Mouse (Mus musculus): ENCODE results near the gene Pex14. TPM values are rescaled to one million over a fixed set of nuclear protein-coding genes. Genes with fewer than 3 reads are reported as not detected.
"Not testable (repeated sequence)": the region's sequence is repeated elsewhere in the genome, so short reads cannot be mapped to it uniquely, and the experiment has no call there.

The Pex14 gene
- total RNA-seq, 2 experiments from 2014 or later: 46.7 to 47.1 TPM

DNA sequence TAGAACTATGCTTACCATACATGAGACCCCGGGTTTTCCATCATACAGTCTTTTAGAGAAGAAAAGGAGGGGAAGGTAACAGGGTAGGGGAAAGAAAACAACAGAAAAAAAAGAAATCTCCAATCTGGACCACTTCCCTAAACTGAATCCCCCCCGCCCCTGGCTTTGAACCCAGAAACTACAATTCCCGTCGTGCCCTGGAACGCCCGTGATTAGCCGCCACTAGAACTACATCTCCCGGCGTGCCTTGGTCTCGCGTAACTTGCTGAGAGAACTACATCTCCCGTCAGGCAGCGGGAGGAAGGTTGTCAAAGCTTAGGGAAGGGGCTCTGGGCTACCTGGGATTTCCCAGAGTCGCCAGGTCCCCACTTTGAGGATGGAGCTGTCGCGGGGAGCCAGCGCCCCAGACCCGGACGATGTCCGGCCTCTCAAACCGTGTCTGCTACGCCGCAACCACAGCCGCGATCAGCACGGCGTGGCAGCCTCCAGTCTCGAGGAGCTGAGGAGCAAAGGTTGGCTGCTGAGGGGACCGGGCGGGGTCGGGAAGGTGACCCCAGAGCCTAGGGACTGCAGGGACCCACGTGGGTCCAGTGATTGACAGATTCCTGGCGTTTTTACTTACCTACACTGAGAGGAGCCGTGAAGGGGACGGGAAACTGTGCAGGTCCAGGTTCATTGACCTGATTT, 4.3 kb upstream of the Pex14 start, which contains the start of gene Dffa:
TSS of gene Dffa (plus strand) at position 272 of the 687 bp plus-strand sequence.
- DNase-seq (ENCODE audit: low spot score in 2 of 2): peak; percentile 88 to 96

DNA sequence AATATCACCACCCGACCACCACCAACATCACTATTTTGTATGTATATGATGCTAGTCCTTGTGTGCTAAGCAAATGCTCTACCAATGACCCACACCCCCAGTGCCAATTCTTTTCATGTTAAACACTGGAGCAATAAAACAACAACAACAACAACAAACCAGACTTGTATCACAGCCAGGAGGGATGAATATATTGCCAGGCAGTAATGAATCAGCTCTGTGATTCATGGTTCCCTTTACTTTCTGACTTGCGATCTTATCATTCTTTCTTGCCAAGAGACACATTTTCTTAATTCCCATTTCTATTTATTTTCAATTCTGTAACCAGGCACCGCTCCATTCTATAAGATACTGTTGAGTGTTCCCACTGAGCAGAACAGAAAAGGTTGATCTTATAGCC, 1.8 kb upstream of the Pex14 start:
- no peak for DNase-seq (ENCODE audit: low spot score in 2 of 2)

DNA sequence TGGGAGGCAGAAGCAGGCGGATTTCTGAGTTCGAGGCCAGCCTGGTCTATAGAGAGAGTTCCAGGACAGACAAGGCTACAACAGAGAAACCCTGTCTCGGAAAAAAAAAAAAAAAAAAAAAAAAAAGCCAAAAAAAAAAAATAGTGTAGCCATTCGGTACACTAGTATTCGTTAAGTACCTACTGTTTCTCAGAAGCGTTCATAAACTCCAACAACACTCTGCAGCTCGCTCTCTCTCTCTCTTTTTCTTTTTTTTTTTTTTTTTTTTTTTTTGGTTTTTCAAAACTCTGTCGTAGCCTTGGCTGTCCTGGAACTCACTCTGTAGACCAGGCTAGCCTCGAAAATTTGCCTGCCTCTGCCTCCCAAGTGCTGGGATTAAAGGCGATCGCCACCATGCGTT, 773 bp upstream of the Pex14 start:
- not testable (repeated sequence) for DNase-seq (ENCODE audit: low spot score in 2 of 2)

DNA sequence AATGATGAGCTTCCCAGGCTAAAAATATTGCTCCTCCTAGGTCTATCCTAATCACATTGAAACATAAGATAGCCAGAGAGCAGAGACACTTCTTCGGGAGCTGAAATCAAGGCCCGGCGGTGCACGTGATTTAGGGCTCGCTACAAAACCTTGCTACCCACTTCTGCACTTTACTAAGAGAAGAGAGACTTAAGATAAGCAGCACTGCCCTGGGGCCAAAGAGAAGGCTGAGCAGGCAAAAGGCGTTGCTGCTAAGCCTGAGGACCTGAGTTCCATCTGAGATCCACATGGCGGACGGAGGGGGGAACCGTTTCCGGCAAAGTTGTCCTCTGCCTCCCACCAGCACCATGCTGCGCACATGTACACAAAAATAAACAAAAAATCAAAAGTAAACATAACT, 1.1 kb downstream of the Pex14 start:
- no peak for DNase-seq (ENCODE audit: low spot score in 2 of 2)

DNA sequence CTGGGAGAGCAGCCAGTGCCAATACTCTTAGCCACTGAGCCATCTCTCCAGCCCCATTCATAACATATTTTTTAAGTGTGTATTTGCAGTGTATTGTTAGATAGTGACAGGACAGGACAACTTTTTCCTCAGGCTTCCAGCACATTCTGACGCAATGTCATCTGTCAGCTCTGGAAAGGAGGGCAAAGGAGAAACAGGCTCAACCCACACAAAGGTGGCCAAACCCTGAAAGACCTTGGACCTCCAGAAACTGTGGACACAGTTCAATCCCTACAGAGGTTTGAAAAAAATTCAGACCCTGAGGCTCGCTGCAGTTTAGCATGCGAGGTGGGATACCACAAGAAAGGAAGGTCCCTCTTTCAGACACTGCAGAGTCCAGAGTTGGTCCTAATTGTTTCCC, 1.7 kb downstream of the Pex14 start:
- DNase-seq (ENCODE audit: low spot score in 2 of 2): no peak

DNA sequence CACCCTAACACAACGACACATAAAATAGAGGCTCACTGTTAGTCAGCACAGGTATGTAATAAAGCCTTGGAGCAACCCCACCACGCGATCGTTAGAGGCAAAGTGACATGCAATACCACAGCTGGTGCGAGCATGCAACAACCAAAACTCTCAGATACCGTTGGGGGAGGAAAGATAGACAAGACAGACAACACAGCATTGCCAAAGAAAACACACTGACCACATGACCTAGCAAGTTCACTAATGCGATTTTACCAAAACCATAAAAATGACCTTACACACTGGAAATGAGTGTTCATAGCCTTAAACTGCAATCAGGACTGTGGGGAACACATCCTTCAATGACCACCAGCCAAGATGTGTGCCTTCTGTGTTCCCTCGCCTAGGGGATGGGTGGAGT, 8.3 kb downstream of the Pex14 start:
- no peak for DNase-seq (ENCODE audit: low spot score in 2 of 2)

DNA sequence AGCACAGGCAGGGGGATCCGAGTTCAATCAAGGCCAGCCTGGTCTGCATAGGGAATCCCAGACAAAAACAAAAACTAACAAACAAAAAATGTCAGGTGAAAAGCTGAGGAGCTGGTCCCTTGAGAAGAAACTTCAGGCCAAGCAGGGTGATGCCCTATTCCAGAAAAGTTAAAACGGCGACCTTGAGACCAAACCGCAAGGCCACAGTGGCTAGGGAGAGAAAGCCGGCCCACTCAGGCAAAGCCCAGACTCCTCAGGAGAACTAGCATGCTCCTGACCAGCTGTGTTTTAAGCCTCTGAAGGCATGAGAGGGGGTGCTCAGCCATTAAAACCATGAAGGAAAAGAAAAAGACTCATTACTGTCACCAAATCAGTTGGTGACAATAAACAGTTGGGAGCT, 14.3 kb downstream of the Pex14 start:
- DNase-seq (ENCODE audit: low spot score in 2 of 2): no peak

DNA sequence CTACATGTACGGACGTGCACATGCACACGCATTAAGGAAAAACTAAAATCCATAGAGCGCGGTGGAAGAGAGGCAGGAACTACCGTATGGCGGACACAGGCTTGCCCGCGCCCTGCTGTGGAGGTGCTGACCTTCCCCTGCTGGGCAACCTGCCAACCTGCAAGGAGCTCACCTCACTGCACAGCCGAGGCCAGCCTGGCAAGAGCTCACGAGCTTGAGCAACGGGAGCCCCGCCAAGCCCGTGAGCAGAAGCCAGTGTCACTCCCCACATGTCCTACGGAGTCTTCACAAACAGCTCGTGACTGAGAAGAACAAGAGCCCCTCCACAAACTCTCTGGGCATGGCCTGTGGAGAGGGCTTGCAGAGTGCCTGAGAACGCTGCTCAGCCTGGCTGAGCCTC, 18.1 kb downstream of the Pex14 start:
- DNase-seq (ENCODE audit: low spot score in 2 of 2): no peak

DNA sequence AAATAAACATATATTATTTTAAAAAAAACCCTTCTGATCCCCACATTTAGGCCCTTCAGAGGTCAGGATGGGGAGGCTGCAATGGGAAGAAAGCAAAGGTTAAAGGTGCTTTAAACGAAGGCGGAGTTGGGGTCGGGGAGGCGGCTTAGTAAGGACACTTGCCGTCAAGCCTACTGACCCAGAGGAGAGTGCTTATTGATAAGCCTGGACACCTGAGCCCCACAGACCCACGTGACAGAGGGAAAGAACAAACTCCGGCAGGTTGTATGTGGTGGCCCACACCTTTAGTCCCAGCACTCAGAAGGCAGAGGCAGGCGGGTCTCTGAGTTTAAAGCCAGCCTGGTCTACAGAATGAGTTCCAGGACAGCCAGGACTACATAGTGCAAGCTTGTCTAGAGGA, 19.6 kb downstream of the Pex14 start:
- no peak for DNase-seq (ENCODE audit: low spot score in 2 of 2)

DNA sequence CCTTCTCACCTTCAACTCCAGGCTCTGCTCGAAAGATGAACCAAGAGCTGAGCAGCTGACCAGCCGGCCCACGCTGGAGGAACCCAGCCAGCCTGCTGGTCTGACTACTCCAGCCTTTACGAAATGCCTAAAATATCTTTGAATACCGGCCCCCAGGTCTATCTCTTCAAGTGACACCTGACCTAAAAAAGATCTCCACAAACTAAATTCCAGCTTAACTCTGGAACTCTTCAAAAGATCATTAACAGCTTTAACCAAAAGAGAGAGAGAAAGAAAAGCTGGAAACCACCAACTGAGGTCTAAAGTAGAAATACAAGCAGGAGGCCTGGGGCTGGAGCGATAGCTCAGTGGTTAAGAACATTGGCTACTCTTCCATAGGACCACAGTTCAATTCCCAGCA, 20.0 kb downstream of the Pex14 start:
- no peak for DNase-seq (ENCODE audit: low spot score in 2 of 2)

DNA sequence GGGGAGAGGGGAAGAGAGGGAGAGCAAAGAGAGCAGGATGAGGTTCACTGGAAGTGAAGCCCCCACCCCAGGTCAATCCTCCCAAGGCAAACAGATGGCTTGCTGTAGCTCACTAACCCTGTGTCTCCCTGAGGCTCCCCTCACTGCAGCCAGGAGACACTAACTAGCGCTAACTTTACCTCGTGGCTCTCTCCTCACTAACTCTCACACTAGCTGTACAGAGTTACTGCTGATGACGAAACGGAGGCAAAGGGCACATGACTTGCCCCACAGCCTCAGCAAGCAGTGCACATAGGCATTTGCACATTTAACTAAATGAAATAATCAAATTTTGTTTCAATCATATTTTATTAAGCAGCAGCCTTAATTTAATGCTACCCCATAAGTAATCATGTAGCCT, 21.4 kb downstream of the Pex14 start:
- DNase-seq (ENCODE audit: low spot score in 2 of 2): no peak

DNA sequence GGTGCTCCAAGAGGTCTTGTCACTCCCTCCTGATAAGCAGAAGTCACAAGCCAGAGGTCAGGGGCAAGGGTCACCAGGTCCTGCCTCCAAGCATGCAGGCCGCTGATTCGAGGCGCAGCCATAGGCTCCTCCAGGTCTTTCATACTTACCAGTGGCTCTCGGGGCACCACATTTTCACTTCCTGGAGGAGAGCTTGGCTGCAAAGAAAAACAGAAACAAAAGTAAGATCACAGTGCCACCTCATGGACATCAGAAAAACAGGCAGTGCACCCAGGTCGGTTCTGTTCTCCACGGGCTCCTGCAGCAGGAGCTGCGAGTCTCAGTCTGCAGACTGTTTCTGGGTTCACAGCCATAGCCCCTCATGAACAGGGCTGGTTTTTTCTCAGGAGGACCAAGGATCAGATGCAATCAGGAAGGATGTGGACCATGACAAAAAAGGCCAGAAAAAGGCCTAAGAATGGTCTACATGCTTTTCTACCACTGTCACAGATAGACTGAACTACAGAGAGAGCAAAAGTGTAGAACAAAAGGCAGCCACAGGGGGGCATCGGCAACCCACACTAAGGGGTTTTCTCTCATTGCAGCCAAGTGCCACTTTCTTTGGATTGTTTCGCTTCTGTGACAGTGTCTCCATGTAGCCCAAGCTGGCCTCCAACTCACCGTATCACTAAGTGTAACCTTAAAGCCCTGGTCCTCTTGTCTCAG, 23.7 kb downstream of the Pex14 start:
- DNase-seq (ENCODE audit: low spot score in 2 of 2): peak; percentile 69 to 86

DNA sequence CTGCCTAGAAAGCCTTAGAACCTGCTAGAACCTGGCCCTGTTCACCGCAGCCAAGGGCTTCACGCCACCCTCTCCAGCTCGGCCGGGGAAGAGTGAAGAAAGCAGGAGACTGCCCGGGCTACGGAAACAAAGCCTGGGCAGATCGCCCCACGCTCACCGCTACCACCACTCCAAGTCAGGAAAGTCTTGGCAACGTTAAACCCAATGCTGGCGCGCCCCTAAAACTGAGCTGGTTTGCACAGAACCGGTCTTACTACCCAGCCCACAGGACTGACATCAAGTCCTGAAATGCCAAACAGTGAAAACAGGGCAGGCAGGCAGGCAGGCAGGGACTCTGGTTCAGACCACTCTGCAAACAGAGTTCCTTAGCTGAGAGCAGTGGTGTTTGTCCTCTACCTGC, 24.6 kb downstream of the Pex14 start:
- DNase-seq (ENCODE audit: low spot score in 2 of 2): no peak

DNA sequence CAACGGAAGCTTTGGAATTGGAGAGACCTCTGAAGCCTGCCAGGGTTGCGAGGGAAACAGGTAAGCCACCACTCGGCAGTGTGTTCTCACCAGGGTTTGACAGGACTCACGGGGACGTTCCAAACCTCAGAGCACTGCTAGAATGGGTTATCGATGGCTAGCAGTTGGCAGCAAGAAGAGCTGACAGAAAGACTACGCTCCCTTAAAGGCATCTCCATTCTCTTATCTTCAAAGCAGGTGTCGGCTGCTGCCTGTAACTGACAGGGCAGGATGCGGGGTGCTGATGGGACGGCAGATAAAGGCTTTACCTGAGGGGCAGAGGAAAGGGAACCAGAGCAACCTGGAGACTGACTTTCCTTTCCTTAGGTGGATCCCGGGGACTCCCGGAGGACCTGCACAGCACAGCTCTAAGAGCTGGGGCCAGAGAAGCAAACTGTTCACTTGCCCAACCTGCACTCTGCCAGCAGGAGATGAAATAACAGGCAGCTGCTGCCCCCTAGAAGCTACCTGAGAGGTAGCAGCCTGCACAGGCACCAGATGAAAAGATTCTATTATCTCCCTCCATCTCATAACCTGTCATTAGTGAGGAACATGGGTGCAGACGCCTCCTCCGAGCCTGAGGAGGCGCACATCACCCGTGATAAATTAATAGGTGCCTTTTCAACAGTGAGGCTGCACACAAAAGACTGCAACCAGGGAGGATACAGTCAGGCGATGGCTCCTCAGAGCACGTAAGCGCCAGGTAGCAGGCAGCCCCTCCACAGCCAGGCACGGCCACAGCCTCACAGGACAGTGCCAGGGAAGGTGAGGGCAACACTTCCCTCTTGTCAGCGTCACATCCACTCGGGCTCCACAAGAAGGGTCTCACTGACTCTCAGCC, 32.8 kb downstream of the Pex14 start:
- no peak for DNase-seq (ENCODE audit: low spot score in 2 of 2)

DNA sequence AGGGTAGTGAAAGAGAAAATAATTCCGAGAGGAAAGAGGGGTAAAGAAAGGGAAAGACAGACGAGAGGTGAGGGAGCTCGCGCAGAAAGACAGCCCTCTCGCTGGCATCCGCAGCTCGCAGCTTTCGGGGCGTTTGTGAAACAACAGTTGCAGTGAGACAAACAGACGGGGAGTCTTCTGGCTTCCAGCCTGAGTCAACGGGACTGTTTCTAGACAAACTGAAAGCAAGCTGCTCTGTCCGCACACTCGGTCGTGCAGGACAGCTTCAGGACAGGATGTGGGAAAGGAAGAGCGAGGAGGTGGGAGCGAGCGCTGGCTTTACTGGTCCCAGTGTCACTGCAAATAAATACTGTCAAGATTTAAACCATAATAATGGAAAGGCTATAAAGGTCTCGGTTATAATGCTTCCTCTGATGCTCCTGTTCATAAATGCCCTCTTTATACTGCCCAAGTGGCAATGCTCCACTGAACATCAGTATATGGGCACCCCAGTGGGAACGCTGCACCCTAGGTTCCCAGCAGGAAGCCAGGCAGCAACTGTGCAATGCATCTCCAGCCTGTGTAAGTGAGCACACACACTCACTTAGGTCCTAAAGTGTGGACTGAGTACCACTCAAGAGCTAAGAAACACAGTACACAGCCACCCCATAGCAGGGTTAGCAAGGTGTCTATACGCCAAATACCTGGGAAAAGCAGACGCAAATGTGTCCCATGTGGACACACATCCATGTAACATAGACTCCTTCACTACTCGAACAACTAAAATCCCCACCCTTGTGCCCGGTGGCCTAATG, 35.4 kb downstream of the Pex14 start:
- DNase-seq (ENCODE audit: low spot score in 2 of 2): peak in 1 of 2 experiments; percentile 45

DNA sequence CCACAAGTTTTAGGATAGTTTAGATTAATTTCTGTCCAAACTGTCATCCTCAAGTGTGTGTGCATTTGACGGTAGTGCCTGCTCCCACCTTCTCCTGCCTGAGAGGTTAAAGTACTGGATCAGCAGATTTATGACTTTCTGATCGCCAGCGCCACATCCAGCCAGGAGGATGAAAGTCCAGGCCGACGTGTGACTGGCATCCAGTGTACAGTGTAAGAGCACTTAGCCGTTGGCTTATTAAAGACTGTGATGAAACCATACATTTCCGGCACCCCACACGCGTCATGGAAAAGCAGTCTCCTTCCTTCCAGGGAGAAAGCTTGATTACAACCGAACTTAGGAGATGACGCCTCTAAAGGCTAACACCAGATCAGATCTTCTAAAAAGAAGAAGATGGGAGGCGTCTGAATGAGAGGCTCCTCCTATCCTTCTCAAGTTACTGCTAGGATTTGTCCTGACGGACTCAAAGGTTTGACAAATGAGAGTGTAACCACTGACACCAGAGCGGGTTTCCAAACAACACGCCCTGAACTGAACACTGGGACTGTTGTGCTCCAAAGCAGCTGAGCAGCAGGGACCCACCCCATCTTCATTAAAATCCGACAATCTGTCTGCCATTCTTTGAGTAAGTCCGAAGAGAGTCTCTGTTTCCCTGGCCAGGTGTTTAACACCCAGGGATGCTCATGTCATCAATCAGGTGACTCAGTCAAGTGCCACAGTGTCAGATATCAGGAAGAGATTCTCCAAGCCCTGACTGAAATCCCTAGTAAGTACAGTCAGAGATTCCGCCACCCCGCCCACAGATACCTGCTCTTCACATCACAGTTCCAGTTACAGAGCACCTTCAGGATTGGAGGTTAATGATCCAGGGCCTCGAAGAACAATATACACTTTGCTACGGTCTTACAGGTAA, 37.0 kb downstream of the Pex14 start:
- DNase-seq (ENCODE audit: low spot score in 2 of 2): no peak

DNA sequence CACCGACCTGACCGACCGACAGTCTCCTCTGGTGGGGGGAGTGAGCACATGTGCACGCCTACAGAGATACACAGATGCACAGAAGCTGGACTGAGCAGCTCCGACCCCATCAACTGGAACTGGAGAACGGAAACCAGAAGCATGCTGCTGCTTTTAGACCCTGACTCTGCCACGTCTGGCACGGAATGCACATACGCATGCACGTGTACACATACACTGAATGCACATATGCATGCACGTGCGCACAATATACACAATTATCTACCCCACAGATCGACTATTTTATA, 38.3 kb downstream of the Pex14 start:
- DNase-seq (ENCODE audit: low spot score in 2 of 2): no peak

DNA sequence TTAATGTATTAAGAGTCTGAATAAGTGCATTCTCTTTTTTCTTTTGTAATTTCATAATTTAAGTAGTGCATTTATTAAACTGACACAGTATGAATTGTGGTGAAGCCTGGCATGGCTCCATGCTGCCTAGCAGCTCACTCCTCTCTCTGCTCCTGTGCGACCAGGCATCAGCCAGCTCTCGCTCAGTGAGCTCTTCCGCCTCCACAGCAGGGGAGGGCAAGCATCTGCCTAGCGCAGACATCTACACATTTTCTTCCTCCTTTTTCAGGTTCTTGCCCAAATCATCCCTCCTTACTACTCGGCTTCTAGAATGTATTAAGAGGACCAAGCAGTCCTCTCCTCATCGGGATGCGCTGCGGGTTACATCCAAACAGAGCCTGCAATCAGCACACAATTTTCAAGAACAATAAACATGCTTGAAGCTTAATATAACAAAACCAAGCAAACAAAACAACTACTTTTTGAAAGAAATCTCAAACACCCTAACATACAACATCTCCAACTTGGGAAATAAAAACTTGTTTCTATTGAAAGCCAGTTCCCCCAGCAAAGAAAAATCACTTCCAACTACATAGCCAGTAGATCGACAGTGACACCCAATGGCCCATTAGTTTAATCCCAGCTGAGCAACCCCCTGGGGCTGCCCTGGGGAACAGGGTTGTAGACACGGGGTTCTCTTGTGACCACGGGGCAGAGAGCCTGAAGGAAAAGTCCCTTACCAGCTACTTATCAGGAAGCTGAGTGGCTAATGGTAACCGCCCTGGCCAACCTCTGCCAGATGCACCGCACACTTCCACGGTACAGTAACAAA, 38.9 kb downstream of the Pex14 start:
- DNase-seq (ENCODE audit: low spot score in 2 of 2): peak in 1 of 2 experiments; percentile 39

DNA sequence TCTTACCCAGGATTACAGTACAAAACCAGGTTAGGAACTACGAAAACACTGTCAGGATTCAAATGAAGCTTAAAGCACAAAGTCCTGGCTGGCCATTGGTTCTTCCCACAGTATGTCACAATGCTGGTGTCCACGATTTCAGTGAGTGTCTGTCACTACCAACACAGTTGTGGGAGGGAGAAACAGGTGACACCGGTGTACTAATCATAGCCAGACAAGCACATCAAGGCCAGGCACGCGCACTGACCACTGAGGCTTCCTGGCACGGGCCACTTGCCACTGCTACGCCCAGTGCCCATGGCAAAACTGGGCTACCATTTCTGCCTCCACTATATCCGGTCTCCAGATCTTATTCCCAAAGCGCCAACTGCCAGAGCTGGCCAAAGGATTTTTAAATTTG, 40.0 kb downstream of the Pex14 start:
- DNase-seq (ENCODE audit: low spot score in 2 of 2): no peak

Data from layer of hippocampus, adult 18-20 months (tissue).